Mouse (Mus musculus): ENCODE results near the gene St3gal3. TPM values are rescaled to one million over a fixed set of nuclear protein-coding genes. Genes with fewer than 3 reads are reported as not detected.
A peak's percentile ranks its signal among the peaks of the same experiment; 100 is the strongest.

Gene St3gal3
- polyA plus RNA-seq, 1 experiment from 2014 or later: 4.5 TPM

- DNase-seq (ENCODE audit: low spot score): no peak
- no peak overlapping the region for H3K4me2 ChIP-seq
- no peak overlapping the region for H3K9ac ChIP-seq (ENCODE audit: low read depth, low read length)
- WGBS: 83% methylated on average over 3 of the region's 3 CpGs
- peak; percentile 62; the same call in 1 of the 2 replicates for ATAC-seq (replicated peaks; ENCODE audit: low FRiP score)
- H3K27me3 ChIP-seq (replicated peaks; ENCODE audit: control insufficient read depth, insufficient read depth, low read length): no peaks in the 10 kb centered on the region
- no peaks in the 10 kb centered on the region; the same call in 1 of the 2 replicates for H3K9me3 ChIP-seq (ENCODE audit: control insufficient read depth, low read length)
- no peaks in the 10 kb centered on the region for H3K36me3 ChIP-seq (ENCODE audit: control insufficient read depth, insufficient read depth, low read length)
- H3K4me3 ChIP-seq (ENCODE audit: low read depth, low read length): no peak overlapping the region
- peaks cover 16% of the 10 kb centered on the region for H3K4me1 ChIP-seq (replicated peaks; ENCODE audit: control insufficient read depth, insufficient read depth, low read length)
- H3K27ac ChIP-seq (ENCODE audit: low read depth, low read length): no peak overlapping the region
Observed at GRCm38 (mm10) chr4:118105256-118106053, 29.3 kb downstream of the St3gal3 start.

GRCm38 (mm10) chr4:118103280-118103830 is 31.4 kb downstream of the St3gal3 start:
- 77% methylated on average over 8 of the region's 8 CpGs for WGBS
- Histone ChIP-seq H3K4me3 (ENCODE audit: low read depth, low read length) (no peak overlapping the region), H3K9ac (ENCODE audit: low read depth, low read length) (no peak overlapping the region), H3K27ac (ENCODE audit: low read depth, low read length) (no peak overlapping the region), H3K9me3 (ENCODE audit: control insufficient read depth, low read length) (no peaks in the 10 kb centered on the region; the same call in 1 of the 2 replicates), H3K27me3 (replicated peaks; ENCODE audit: control insufficient read depth, insufficient read depth, low read length) (no peaks in the 10 kb centered on the region), H3K36me3 (ENCODE audit: control insufficient read depth, insufficient read depth, low read length) (no peaks in the 10 kb centered on the region), H3K4me2 (no peak overlapping the region), H3K4me1 (replicated peaks; ENCODE audit: control insufficient read depth, insufficient read depth, low read length) (no peaks in the 10 kb centered on the region)
- no peak for ATAC-seq (replicated peaks; ENCODE audit: low FRiP score)
- DNase-seq (ENCODE audit: low spot score): no peak

- WGBS: 70% methylated on average over 6 of the region's 6 CpGs
- DNase-seq (ENCODE audit: low spot score): no peak
Observed at GRCm38 (mm10) chr4:118101497-118101896, 33.2 kb downstream of the St3gal3 start.

GRCm38 (mm10) chr4:118099637-118100364 is 34.9 kb downstream of the St3gal3 start:
- H3K36me3 ChIP-seq (ENCODE audit: control insufficient read depth, insufficient read depth, low read length): no peaks in the 10 kb centered on the region
- WGBS: 72% methylated on average over 8 of the region's 8 CpGs
- H3K4me3 ChIP-seq (ENCODE audit: low read depth, low read length): no peak overlapping the region
- DNase-seq (ENCODE audit: low spot score): no peak
- H3K4me2 ChIP-seq: no peak overlapping the region
- no peak overlapping the region for H3K27ac ChIP-seq (ENCODE audit: low read depth, low read length)
- no peaks in the 10 kb centered on the region for H3K4me1 ChIP-seq (replicated peaks; ENCODE audit: control insufficient read depth, insufficient read depth, low read length)
- no peaks in the 10 kb centered on the region for H3K27me3 ChIP-seq (replicated peaks; ENCODE audit: control insufficient read depth, insufficient read depth, low read length)
- ATAC-seq (replicated peaks; ENCODE audit: low FRiP score): no peak
- H3K9me3 ChIP-seq (ENCODE audit: control insufficient read depth, low read length): no peaks in the 10 kb centered on the region
- H3K9ac ChIP-seq (ENCODE audit: low read depth, low read length): no peak overlapping the region

More at GRCm38 (mm10) chr4:118101497-118101896, 33.2 kb downstream of the St3gal3 start:
- no peaks in the 10 kb centered on the region for H3K4me1 ChIP-seq (replicated peaks; ENCODE audit: control insufficient read depth, insufficient read depth, low read length)
- no peaks in the 10 kb centered on the region for H3K27me3 ChIP-seq (replicated peaks; ENCODE audit: control insufficient read depth, insufficient read depth, low read length)
- ATAC-seq (replicated peaks; ENCODE audit: low FRiP score): no peak
- H3K4me2 ChIP-seq: no peak overlapping the region
- no peak overlapping the region for H3K9ac ChIP-seq (ENCODE audit: low read depth, low read length)
- no peaks in the 10 kb centered on the region for H3K9me3 ChIP-seq (ENCODE audit: control insufficient read depth, low read length)
- H3K4me3 ChIP-seq (ENCODE audit: low read depth, low read length): no peak overlapping the region
- no peak overlapping the region for H3K27ac ChIP-seq (ENCODE audit: low read depth, low read length)
- H3K36me3 ChIP-seq (ENCODE audit: control insufficient read depth, insufficient read depth, low read length): no peaks in the 10 kb centered on the region

- 94% methylated on average over 6 of the region's 6 CpGs for WGBS
- DNase-seq (ENCODE audit: low spot score) (no peak), ATAC-seq (replicated peaks; ENCODE audit: low FRiP score) (no peak)
- H3K9ac ChIP-seq (ENCODE audit: low read depth, low read length): no peak overlapping the region
- H3K27ac ChIP-seq (ENCODE audit: low read depth, low read length): no peak overlapping the region
- H3K27me3 ChIP-seq (replicated peaks; ENCODE audit: control insufficient read depth, insufficient read depth, low read length): no peaks in the 10 kb centered on the region
- H3K9me3 ChIP-seq (ENCODE audit: control insufficient read depth, low read length): no peaks in the 10 kb centered on the region
- H3K36me3 ChIP-seq (ENCODE audit: control insufficient read depth, insufficient read depth, low read length): no peaks in the 10 kb centered on the region
- H3K4me2 ChIP-seq: no peak overlapping the region
- no peaks in the 10 kb centered on the region for H3K4me1 ChIP-seq (replicated peaks; ENCODE audit: control insufficient read depth, insufficient read depth, low read length)
- no peak overlapping the region for H3K4me3 ChIP-seq (ENCODE audit: low read depth, low read length)
Observed at GRCm38 (mm10) chr4:118098571-118098970, 36.1 kb downstream of the St3gal3 start.

- no peak overlapping the region for H3K4me3 ChIP-seq (ENCODE audit: low read depth, low read length)
- 74% methylated on average over 6 of the region's 6 CpGs for WGBS
- H3K27me3 ChIP-seq (replicated peaks; ENCODE audit: control insufficient read depth, insufficient read depth, low read length): no peaks in the 10 kb centered on the region
- no peaks in the 10 kb centered on the region for H3K9me3 ChIP-seq (ENCODE audit: control insufficient read depth, low read length)
- no peaks in the 10 kb centered on the region for H3K36me3 ChIP-seq (ENCODE audit: control insufficient read depth, insufficient read depth, low read length)
- H3K4me1 ChIP-seq (replicated peaks; ENCODE audit: control insufficient read depth, insufficient read depth, low read length): no peaks in the 10 kb centered on the region
- H3K4me2 ChIP-seq: no peak overlapping the region
- DNase-seq (ENCODE audit: low spot score): no peak
- ATAC-seq (replicated peaks; ENCODE audit: low FRiP score): no peak
- no peak overlapping the region for H3K27ac ChIP-seq (ENCODE audit: low read depth, low read length)
- H3K9ac ChIP-seq (ENCODE audit: low read depth, low read length): no peak overlapping the region
Observed at GRCm38 (mm10) chr4:118096069-118096468, 38.6 kb downstream of the St3gal3 start.

GRCm38 (mm10) chr4:118092784-118093457 is 41.8 kb downstream of the St3gal3 start:
- Histone ChIP-seq H3K9ac (ENCODE audit: low read depth, low read length) (no peak overlapping the region), H3K27ac (ENCODE audit: low read depth, low read length) (no peak overlapping the region), H3K4me3 (ENCODE audit: low read depth, low read length) (no peak overlapping the region), H3K36me3 (ENCODE audit: control insufficient read depth, insufficient read depth, low read length) (no peaks in the 10 kb centered on the region), H3K4me1 (replicated peaks; ENCODE audit: control insufficient read depth, insufficient read depth, low read length) (0 out of 2 replicates have a peak, but pooled peaks cover 2% of the 10 kb centered on the region), H3K9me3 (ENCODE audit: control insufficient read depth, low read length) (no peaks in the 10 kb centered on the region), H3K4me2 (no peak overlapping the region), H3K27me3 (replicated peaks; ENCODE audit: control insufficient read depth, insufficient read depth, low read length) (no peaks in the 10 kb centered on the region)
- no peak for DNase-seq (ENCODE audit: low spot score)
- WGBS: 93% methylated on average over 11 of the region's 11 CpGs
- no peak for ATAC-seq (replicated peaks; ENCODE audit: low FRiP score)

- H3K4me1 ChIP-seq (replicated peaks; ENCODE audit: control insufficient read depth, insufficient read depth, low read length): 0 out of 2 replicates have a peak, but pooled peaks cover 2% of the 10 kb centered on the region
- no peak overlapping the region for H3K9ac ChIP-seq (ENCODE audit: low read depth, low read length)
- no peak for DNase-seq (ENCODE audit: low spot score)
- no peaks in the 10 kb centered on the region for H3K27me3 ChIP-seq (replicated peaks; ENCODE audit: control insufficient read depth, insufficient read depth, low read length)
- no peak overlapping the region for H3K27ac ChIP-seq (ENCODE audit: low read depth, low read length)
- ATAC-seq (replicated peaks; ENCODE audit: low FRiP score): no peak
- H3K9me3 ChIP-seq (ENCODE audit: control insufficient read depth, low read length): no peaks in the 10 kb centered on the region
- H3K4me2 ChIP-seq: no peak overlapping the region
- no peaks in the 10 kb centered on the region for H3K36me3 ChIP-seq (ENCODE audit: control insufficient read depth, insufficient read depth, low read length)
- H3K4me3 ChIP-seq (ENCODE audit: low read depth, low read length): no peak overlapping the region
- WGBS: 90% methylated on average over 11 of the region's 11 CpGs
Observed at GRCm38 (mm10) chr4:118090449-118090848, 44.3 kb downstream of the St3gal3 start.
